Mouse (Mus musculus): ENCODE measurements around the gene Rpl27a.

GRCm38 (mm10) chr7:109516500-109516899, 2.4 kb upstream of the Rpl27a start:
- no peak for TF ChIP-seq CTCF (conservative IDR thresholded peaks at IDR 0.05; ENCODE audit: low read length)
- no peak for TF ChIP-seq NANOG (IDR thresholded peaks at IDR 0.05; ENCODE audit: borderline replicate concordance, low read length)
